Mouse (Mus musculus) kidney, postnatal 36 days (tissue): ENCODE measurements around the gene Sprr1b.
A peak's percentile ranks its signal among the peaks of the same experiment; 100 is the strongest.

ENCODE experiments used
- DNase-seq, 2 experiments: peaks; one replicate each; pipeline ENCODE4 v3.0.0; 2021 to 2022; ENCODE audit warnings: mixed read lengths in 2 of 2

Gene Sprr1b

GRCm38 (mm10) chr3:92438689-92439088 is at the start of gene Sprr1b:
Sprr1b (minus strand) TSS chr3:92438789.
- no peak for DNase-seq

DNA sequence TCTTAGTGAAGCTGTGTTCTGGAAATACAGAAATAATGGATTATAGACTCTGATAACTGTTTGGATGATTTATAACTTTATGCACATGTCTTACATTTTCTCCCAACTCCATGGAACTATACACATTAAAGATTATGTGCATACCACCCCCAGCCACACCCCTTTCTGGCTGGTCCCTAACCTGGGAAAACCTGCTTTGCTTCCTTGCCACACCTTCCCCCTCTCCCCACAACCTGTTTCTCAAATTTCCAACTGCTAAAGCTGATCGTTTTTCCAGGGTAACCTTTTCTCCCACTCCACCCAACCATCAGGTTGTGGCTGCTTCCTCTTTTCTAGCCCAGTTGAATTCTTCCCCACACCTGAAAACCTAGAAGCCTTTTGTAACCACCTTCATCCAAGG is 47.7 kb upstream of the Sprr1b start:
- no peak for DNase-seq

DNA sequence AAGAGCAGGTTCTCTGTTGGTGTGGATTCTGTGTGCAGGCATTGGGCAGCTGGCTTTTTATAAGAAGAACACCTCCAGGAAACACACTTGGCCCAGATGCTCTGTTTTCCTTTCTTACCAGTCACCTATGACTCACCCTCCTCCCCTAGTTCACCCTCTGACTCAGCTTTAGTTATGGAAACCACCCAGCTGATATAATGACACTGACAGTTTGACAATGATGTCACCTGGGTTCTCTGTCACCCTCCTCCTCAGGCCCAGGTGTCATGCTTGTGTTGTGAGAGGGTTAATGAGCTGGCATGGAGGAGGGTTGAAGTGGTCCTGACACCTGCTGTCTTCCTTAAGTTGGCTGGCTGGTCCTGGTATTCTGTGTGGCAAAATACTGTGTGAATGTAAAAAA is 47.3 kb upstream of the Sprr1b start, which contains the start of gene Sprr1a:
Gene Sprr1a (minus strand): TSS at position 33 of the 400 bp plus-strand sequence.
- DNase-seq = no peak

GRCm38 (mm10) chr3:92481249-92481648 is 42.7 kb upstream of the Sprr1b start:
- DNase-seq = peak in 1 of 2 experiments; percentile 29

GRCm38 (mm10) chr3:92470111-92470510 is 31.5 kb upstream of the Sprr1b start:
- DNase-seq = no peak

DNA sequence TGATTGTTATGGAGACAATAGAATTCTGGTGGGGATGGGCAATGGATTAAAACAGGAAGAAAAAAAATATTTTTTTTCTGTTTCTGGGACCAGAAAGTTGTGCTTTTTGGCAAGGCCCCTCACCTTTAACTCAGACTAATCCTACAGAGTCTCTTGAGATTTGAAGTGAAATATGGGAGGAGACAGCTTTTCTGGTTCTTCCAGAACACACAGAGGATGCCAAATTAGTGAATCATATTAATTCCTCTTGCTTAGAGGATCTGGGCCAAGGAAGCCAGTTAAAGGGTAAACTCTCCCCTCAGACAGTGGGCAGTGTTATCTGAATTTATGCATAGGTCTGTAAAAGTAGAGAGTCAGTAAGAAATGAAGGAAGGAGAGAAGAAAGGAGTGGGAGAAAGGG is 28.8 kb upstream of the Sprr1b start:
- DNase-seq = no peak

GRCm38 (mm10) chr3:92466576-92466975 is 28.0 kb upstream of the Sprr1b start:
- DNase-seq = no peak

DNA sequence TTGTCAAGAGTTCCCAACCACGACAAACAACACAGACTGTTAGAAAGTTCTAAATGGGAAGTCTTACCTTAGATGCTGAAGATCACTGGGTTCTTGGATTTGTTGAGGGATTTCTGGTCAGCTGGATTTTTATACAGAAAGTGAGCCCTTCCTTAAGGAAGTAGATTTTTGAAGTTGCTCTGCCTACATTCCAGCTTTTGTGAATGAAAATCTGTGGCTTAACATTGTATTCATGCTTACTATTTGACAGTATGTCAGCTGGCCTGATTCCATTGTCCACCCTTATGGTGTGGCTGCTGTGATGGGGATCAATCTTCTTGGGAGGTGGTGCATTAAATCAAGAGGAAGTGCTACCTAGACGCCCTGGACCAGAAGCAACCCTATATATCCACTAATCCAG is 20.0 kb upstream of the Sprr1b start, which contains the start of gene Sprr3:
Gene Sprr3 (minus strand): TSS at position 101 of the 400 bp plus-strand sequence.
- no peak for DNase-seq

DNA sequence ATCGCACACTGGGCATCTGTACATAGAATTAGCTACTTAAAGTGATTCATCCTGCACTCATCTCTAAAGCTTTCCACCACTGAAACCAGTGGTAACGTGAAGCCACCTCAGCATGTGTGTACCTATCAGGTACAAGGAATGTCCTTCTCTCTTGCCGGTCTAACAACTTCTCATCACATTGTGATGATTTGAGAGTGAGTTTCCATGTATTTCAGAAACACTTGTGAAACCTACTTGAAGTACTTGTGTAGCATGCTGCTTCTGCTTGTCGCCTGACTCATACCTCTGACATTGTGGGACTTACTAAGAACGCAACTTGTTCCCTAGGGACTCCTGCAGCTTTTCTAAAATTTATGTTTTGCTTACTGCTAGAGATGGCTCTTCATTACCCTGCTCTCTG is 16.6 kb upstream of the Sprr1b start:
- DNase-seq = no peak

DNA sequence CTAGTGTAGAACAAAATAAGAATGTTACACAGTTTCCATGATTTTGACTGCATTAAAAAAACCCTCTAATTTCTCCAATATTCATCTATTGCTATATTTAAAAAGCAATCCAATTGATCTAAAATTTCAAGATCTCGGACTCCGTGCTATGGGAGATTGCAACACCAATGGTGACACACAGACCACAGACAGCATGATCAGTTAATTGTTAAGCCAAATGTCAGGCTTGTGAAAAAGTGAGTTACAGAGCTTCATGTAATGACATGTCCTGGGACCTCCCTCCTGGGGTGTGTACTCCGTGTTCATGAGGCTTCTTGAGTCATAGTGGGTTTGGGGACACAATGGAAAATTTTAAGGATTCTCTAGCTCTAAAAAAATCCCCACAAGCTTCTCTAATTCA is 1.6 kb upstream of the Sprr1b start:
- DNase-seq = no peak

GRCm38 (mm10) chr3:92432282-92432681 is 6.3 kb downstream of the Sprr1b start, which contains the start of gene Sprr2k:
Sprr2k (plus strand) TSS chr3:92432582.
- DNase-seq = no peak

DNA sequence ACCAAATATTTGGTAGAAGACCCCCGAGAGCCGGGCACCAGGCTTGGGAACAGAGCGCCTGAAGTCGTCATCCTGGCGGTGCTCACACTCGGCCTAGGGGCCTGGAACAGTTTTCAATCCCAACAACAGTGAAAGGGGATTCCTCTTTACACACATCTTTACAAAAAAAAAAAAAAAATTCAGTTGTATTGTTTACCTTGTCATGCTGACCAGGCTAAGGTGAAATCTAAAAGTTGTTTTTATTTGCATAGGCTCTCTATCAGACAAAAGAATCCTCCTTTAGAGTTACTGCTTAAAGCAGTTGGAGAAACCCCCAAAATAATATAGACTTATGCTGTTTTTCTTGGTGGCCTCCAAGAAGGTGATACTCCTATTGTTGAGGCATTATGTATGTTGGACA is 9.3 kb downstream of the Sprr1b start, which contains the start of gene Gm9774:
Gene Gm9774 (minus strand): TSS at position 101 of the 400 bp plus-strand sequence.
- no peak for DNase-seq

GRCm38 (mm10) chr3:92417782-92418181 is 20.8 kb downstream of the Sprr1b start, which contains the start of gene Sprr2j-ps:
Sprr2j-ps (plus strand) TSS chr3:92418082.
- DNase-seq = no peak

GRCm38 (mm10) chr3:92407691-92408090 is 30.9 kb downstream of the Sprr1b start, which contains the start of gene Sprr2i:
Sprr2i (plus strand) TSS chr3:92407991.
- no peak for DNase-seq

GRCm38 (mm10) chr3:92394301-92394700 is 44.3 kb downstream of the Sprr1b start:
- DNase-seq = no peak
